Mouse (Mus musculus): ENCODE measurements around the gene Slc25a12.
"Not testable (repeated sequence)": the region's sequence is repeated elsewhere in the genome, so short reads cannot be mapped to it uniquely, and the experiment has no call there.

Slc25a12 gene

DNA sequence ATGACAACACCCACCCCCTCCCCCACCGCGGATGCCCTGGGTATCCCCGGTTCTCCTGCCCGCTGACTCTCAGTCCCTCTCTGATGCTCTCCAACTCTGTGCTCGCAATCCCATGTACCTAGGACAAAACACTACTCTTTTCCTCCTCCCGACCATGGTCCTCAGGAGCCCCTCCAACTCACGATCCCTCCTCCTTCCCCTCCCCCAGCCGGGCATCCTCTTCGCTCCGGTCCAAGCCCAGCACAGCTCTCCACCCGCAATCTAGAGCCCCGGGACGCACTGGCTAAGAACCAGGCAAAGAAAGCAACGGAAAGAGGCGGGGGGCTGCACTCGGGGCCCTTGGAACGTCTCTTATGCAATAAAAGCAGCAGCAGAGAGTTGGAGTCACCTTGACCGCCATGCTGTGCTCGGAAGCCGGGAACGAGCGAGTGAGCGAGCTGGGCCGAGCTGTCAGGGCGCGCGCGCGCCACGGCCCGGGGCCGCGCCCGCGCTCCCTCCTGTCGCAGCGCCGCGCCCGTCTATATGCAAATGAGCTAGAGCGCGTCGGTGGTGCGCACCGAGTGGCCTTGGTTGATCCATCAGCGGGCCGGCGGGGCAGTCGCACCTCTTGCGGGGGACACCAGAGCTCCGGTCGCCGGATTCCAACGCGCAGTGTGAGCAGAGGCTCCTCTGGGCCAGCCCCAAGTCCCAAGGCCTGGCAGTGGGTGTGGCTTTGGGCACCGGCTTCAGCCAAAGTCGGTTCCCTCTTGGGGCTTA, at the start of gene Slc25a12:
Slc25a12 (minus strand) TSS at position 625 of the 756 bp plus-strand sequence.
- no peak for DNase-seq (ENCODE audit: extremely low spot score, low read depth, low spot score)

DNA sequence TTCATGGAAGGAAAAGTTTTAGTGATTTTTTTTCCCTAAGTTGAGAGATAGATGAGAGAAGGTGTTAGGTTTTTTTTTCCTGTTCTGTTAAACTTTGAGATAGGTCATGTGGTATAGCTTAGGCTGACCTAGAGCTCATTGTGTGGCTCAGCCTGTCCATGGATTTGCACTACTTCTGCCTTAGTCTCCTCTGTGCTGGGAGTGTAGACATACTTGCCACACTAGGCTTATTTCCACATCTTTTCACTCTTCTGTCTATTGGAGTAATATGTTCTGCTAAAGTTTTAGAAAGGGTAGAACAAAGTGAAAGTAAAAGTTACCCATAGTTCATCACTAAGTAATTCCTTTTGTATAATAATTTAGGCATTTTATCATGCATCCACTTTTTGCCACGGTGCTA, 38.1 kb upstream of the Slc25a12 start:
- DNase-seq (ENCODE audit: extremely low spot score, low read depth, low spot score): no peak

DNA sequence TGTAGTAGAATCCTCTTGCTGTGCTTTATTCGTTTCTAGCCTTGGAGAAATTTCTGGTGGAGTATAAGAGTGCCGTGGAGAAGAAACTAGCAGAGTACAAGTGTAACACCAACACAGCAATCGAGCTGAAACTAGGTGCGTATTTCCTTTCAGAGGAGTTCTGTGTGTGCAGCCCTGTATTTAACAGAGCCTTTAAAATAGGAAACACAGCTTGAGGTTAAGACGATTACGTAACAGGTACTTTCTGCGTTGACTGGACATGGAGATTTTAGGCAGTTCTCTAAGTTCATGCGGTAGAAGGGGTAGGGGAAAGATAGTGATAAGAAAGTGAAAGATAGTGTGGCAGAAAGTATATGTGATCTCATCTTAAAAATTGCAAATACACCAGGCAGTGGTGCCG, 22.3 kb upstream of the Slc25a12 start:
- DNase-seq (ENCODE audit: extremely low spot score, low read depth, low spot score): no peak

DNA sequence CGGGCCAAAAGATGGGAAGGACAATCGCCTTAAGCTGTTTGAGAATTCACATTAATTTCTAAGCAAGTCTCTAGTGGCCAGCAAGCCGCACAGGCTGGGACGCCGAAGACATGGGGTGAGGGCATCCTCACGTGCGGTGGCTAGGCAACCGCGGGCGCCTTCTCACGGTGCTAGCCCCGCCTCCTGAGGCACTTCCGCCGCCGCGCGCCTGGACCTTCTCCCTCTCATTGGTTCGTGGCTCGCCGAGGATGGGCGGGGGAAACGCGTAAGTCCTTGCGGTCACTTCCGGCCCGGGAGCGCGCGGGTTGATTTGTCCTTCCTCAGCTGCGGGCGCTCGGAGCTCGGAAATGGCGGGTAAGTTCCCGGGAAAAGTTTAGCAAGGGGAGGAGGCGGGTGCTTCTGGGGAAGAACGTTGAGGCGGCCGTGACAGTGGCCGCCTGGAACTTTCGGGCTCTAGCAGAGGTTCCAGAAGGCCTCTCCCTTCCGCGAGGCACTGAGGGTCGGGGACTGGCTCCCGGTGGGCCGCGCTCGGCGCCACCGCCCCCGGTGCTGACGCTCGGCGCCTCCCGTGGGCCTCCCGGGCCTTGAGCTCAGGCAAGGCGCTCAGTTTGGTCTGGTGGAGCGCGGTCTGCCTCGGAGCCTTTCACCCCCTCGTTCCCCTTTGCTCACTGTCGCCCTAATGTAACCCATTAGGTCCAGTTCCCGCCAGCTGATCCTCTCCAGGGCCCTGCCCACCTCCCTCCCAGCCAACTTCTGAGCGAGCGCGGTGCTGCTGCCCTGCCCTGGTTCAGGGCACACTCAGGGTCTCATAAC, 21.6 kb upstream of the Slc25a12 start, which contains the start of gene Hat1:
Hat1 (plus strand) TSS at position 8 of the 813 bp plus-strand sequence.
- peak; percentile 63 for DNase-seq (ENCODE audit: extremely low spot score, low read depth, low spot score)

DNA sequence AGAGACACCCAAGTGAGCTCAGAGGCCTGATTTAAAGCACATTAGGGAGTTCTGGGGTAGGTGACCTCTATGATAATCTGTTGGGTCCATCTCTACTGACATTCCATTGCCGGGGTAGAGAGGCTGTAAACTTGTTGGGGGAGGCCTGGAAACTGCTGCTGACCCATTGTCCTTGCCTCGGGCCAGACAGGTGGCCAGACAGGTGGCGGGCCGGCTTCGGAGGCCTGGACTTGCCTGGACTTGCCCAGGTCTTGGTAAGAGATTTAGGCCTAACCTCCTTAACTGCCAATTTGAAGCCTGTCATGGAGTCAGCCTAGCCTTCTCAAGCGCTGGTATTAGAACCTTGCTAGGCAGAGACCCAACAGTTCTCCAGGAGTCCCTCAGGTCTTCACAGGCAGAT, 20.2 kb upstream of the Slc25a12 start:
- no peak for DNase-seq (ENCODE audit: extremely low spot score, low read depth, low spot score)

DNA sequence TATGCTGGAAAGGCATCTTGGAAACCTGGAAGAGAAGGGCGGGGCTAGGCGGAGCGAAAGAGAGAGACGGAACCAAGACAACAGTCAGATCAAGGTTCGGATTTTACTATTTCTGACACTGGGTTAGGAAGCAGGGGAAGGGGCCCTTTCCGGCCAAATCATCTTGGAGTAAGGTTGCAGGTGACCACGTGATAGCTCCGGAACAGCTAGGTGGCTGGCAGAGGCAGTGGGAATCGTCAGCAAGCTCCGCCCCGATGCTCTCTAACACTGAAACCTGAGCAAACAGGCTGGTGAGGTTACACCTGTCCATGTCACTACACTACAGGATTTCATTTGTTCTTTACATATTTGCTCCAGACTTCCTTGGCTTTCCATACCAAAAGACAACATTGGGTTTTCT, 16.3 kb upstream of the Slc25a12 start:
- no peak for DNase-seq (ENCODE audit: extremely low spot score, low read depth, low spot score)

DNA sequence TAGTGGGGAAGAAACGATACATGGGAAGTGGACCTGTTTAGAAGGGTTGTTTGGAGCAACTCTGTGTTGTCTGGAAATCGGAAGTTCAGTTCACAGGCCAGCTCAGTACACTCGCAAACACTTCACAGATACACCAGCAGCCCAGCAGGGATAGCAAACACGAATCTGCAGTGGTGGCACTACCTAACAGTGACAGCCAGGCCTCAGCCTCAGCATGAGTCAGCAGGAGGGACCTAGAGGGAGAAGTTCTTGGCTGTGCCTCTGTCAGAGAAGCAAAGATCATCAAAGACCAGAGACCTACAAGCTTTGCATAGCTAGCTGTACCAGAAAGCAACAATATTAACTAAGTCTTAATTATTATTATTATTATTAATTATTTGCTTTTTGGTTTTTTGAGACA, 14.4 kb upstream of the Slc25a12 start:
- DNase-seq (ENCODE audit: extremely low spot score, low read depth, low spot score): no peak

DNA sequence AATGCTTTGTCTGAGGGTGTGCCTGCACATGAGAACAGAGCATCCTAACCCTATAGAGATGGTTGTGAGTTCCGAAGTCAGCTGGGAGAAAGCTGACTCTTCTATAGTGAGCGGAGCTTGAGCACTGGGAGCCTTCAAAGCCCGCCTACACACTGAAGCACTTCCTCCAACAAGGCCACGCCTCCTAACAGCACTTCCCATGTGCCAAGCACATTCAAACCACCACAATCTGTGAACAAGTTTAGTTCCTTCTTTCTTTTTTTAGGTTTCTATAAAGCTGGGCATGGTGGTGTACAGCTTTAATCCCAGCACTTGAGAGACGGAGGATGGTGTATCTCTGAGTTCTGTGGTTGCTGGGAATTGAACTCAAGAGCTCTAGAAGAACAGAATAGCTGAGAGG, 9.9 kb upstream of the Slc25a12 start:
- no peak for DNase-seq (ENCODE audit: extremely low spot score, low read depth, low spot score)

DNA sequence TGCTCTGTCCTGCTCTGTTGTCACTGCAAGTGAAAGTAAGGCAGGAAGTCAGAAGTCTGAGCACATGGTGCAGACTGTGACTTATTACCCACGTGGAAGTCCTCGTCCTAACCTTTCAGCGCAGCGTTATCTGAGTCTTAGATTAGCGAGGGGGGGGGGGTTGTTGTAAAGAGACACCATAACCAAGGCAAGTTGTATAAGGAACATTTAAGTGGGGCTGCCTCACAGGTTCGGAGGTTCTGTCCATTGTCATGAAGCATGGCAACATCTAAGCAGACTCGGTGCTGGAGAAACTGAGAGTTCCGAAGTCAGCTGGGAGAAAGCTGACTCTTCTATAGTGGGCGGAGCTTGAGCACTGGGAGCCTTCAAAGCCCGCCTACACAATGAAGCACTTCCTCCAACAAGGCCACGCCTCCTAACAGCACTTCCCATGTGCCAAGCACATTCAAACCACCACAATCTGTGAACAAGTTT, 8.9 kb upstream of the Slc25a12 start:
- no peak for DNase-seq (ENCODE audit: extremely low spot score, low read depth, low spot score)

DNA sequence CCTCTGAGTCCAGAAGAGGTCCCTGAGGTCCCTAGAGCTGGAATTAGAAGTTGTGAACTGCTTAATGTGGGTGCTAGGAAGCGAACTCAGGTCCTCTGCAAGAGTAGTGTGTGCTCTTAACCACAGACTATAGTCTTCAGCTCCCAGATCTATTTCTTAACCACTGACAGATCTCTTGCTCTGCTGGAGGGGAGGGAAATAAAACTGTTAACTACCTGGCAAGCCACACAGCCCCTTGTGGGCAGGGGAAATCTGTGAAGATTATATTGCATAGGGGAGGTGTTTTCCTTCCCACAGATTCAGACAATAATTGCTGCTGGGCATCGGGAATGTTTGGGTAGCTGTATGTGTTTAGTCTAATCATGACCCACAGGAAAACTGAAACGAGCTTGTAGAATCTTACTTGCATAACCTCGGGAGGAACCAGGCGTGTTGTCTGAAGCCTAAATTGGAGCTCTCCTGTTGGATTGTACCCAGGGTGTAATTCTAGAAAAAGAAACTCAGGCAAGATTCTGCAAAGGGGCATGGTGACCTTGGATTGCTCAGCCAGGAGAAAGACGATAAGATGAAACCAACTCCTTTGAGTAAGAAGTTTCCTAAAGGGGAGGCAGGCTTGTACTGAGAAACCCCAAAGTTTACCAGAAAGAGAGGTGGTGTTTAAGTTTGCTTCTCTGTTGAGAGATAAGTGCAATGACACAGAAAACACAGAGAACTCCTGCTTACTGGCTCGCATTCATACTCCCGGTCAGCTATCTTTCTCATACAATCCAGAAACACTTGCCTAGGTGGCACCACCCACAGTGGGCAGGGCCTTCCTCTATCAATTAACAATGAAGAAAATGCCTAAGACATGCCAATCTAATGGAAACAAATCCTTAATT, 7.0 kb upstream of the Slc25a12 start:
- no peak for DNase-seq (ENCODE audit: extremely low spot score, low read depth, low spot score)

DNA sequence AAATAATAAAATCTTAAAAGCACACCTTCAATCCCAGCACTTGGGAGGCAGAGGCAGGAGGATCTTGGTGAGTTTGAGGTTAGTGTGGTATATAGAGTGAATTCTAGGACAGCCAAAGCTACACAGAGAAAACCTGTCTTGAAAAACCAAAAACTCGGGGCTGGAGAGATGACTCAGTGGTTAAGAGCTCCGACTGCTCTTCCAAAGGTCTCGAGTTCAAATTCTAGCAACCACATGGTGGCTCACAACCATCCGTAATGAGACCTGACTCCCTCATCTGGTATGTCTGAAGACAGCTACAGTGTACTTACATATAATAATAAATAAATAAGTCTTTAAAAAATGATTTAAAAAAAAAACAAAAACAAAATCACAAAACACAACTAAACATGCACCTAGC, 4.7 kb upstream of the Slc25a12 start:
- not testable (repeated sequence) for DNase-seq (ENCODE audit: extremely low spot score, low read depth, low spot score)

DNA sequence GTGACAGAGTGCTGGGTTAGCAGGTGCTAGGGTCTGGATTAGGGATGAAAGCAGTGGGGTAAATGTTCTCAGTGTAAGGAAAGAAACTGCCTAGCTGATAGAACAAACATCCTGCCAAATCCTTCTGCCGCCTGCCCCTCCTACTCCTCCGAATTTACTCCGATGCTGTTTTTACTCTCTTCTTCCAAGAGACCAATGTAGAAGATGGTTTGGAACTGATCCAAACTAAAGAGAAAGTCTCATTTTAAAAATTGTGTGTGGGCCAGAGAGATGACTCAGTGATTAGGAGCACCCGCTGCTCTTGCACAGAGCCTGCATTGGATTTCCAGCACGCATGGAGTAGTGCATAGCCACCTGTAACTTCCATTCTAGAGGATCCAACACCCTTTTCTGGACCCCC, 4.2 kb upstream of the Slc25a12 start:
- DNase-seq (ENCODE audit: extremely low spot score, low read depth, low spot score): no peak

DNA sequence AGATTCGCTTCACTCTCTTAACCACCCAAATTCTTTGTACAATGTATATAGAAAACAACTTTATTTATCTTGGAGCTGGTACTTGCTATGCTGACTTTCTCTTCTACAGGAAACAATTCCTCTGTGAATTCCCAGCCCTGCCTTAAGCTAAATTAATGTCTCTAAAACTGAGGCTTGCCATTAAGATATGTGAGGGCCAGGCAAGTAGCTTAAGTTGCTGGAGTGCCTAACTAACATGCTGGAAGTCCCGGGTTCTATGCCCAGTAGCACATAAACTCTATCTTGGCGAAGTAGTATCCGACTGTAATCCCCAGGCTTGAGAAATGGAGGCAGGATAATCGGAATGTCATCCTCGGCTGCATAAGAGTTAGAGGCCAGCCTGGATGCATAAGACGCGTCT, 537 bp upstream of the Slc25a12 start:
- DNase-seq (ENCODE audit: extremely low spot score, low read depth, low spot score): no peak

DNA sequence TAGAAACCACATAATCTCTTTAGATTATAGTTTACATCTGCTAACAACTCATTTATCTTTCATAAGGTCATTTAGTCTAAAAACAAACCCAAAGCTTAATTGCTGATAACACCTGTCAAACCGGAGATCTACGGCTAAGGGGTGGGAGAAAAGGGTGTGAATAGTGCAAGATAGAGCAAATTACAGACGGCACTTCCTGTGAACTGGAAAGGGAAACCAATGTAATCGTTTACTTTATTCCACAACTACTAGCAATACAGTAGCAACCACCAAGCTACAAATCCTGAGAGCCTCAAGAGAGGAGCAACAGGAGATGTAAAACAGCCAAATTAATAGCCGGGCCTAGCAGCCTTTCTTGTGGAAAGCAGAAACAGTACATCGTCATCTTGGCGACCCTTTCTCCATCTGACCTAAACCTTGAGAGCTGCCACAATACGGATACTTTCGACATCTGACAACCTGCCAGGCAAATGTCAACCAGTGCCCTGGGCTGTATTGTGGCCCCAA, 878 bp downstream of the Slc25a12 start:
- DNase-seq (ENCODE audit: extremely low spot score, low read depth, low spot score): no peak

DNA sequence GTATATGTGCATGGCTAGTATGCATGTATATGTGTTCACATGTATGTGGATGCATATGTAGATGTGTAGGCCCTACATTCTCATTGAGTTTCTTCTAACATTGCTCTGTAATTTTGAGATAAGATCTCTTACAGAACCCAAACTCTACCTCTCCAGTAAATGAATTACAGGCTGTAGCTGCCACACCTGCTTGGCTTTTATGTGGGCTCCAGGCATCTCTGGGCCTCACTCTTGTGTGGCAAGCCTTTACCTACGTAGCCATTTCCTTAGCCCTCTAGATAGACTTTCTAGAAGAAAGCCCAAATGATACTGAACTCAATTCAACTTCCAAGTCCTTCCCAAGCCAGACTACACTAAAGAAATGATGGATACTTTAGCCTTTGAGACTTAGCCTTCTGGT, 7.4 kb downstream of the Slc25a12 start:
- no peak for DNase-seq (ENCODE audit: extremely low spot score, low read depth, low spot score)

DNA sequence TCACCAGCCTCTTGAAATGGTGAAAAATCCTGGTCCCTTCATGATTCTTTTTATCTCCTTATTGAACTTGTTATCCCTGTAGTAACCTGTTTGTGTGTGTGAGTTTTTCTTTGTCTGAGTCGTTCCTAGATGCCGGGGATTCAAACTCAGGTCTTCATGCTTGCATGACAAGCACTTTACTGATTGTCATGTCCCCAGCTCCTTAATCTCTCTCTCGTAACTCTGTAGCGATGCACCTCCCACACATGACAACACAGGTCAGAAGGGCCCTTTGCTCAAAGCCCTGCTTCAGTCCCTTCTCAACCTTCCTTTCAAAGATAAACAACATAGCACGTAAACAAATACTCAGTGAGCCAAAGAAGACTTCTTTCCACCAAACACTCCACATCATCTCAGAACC, 9.2 kb downstream of the Slc25a12 start:
- DNase-seq (ENCODE audit: extremely low spot score, low read depth, low spot score): no peak

DNA sequence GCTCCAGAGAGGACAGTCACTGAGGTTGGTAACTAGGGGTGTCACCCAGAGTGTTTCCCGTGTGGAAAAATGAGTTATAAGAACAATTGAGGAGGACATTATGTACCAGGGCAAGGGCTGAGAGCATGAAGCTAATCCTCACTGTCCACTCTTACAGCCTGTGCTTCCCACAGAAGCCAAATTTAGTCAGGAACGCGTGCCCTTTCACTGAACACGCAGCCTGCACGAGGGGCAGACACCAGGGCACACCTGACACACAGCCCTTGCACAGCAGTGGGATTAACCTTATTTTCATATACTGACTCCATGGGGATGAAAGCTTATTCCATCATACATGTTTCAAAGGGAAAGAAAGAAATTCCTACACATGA, 13.5 kb downstream of the Slc25a12 start:
- DNase-seq (ENCODE audit: extremely low spot score, low read depth, low spot score): no peak

DNA sequence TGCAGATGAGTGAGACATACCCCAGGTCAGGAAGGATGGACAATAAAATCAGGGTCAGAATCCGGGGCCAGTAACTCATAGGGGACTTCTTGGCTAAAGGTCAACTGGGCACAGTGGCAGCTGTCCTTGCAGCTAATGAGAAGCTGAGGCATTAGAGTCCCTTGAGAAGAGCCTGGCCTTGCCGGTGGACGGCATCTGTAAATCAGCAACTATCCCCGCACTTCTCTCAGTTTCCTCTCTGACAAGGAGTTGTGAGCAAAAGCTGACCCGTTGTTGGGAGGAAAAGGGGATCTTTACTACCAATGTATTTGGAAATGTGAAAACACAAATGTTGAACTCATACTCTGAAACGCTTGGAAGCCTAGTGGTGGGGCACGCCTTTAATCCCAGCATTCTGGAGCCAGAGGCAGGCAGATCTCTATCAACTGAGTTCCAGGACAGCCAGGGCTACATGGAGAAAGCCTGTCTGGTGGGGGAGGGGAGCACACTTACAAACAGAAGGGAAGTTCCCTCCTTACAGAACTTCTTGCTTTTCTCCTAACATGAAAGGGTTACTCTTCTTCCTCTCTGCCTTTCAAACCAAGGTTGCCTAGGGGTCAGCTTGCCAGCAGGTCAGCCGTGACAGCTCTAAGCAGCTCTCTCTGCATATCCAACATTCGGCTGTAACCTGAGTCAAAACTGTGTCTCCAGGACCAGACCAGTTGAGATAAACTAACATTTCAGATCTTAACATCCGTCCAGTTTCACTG, 14.1 kb downstream of the Slc25a12 start:
- no peak for DNase-seq (ENCODE audit: extremely low spot score, low read depth, low spot score)

DNA sequence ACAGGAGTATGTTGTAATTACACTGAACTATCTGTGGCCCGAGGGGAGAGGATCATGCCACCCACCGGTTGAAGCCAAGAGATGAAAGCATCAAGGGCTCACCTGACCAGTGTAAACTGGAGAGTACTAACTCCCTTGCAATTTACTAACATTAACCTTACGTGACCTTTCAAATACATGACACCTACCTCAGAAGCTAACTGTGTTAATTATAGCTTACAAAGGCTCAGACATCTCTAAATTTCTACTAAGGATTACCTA, 15.9 kb downstream of the Slc25a12 start:
- no peak for DNase-seq (ENCODE audit: extremely low spot score, low read depth, low spot score)

DNA sequence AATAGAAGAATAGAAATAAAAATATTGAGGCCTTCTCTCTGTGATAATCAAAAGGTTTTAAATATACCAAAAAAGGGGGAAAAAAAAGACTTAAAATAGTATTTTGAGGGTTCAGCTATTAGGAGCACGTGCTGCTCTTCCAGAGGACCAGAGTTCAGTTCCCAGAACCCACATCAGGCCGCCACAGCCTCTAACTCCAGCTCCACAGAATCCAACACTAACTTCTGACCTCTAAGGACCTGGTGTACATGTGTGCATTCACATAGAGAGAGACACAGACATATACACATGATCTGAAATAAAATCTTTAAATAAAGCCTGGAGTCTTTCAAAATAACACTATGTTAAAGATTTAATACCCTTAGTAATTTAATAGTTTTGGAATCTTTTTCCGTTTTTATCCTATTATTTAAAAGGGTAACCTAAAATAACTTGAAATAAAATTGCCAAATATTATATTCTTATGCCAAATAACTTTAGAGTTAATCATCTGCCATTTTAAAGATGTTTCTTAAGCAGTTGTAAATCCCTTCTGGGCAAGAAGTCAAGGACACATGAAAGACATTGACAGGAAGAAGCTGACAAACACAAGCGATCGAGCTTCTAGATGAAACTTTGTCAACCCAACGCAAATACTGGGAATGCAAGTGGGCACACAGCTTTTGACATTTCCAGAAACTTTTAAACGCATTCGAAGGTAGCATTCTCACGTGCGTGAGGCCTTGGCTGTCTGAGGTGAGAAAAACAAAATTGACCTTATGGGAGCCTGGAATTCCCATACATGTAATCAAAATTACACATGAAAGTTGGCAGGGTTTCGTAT, 16.4 kb downstream of the Slc25a12 start:
- DNase-seq (ENCODE audit: extremely low spot score, low read depth, low spot score): no peak

Measured in hindlimb bud, embryonic 11.5 days (tissue).